Mouse (Mus musculus): Measurements from ENCODE around the gene Wdr27. TPM values are rescaled to one million over a fixed set of nuclear protein-coding genes. Genes with fewer than 3 reads are reported as not detected.
"Not testable (repeated sequence)": the region's sequence is repeated elsewhere in the genome, so short reads cannot be mapped to it uniquely, and the experiment has no call there.

Wdr27 gene
- polyA plus RNA-seq, 1 experiment from 2014 or later, result 1.6 TPM

GRCm38 (mm10) chr17:14958686-14959327 lies 15.8 kb upstream of the Wdr27 start:
- Histone ChIP-seq H3K36me3 (peaks cover 40% of the 10 kb centered on the region), H3K4me1 (peaks cover 40% of the 10 kb centered on the region), H3K27me3 (replicated peaks) (no peaks in the 10 kb centered on the region), H3K4me3 (peak overlapping the region; percentile 84), H3K27ac (0 out of 2 replicates have a peak overlapping the region, but pooled peaks have one; percentile 62), H3K4me2 (peak overlapping the region; percentile 84), H3K9me3 (replicated peaks) (no peaks in the 10 kb centered on the region), H3K9ac (peak overlapping the region; percentile 48)
- WGBS (ENCODE audit: insufficient replicate concordance), result 46% methylated on average over 5 of the region's 5 CpGs
- no peak for ATAC-seq

GRCm38 (mm10) chr17:14953452-14953851 lies 10.5 kb upstream of the Wdr27 start:
- no peaks in the 10 kb centered on the region for H3K9me3 ChIP-seq (replicated peaks)
- ATAC-seq, result peak; percentile 81
- no peak overlapping the region for H3K9ac ChIP-seq
- no peaks in the 10 kb centered on the region for H3K27me3 ChIP-seq (replicated peaks)
- H3K4me1 ChIP-seq, result peaks cover 32% of the 10 kb centered on the region
- 62% methylated on average over 8 of the region's 8 CpGs for WGBS (ENCODE audit: insufficient replicate concordance)
- H3K27ac ChIP-seq, result peak overlapping the region; percentile 23; the same call in 1 of the 2 replicates
- H3K4me2 ChIP-seq, result no peak overlapping the region
- no peak overlapping the region for H3K4me3 ChIP-seq
- peaks cover 86% of the 10 kb centered on the region for H3K36me3 ChIP-seq

- Histone ChIP-seq H3K27ac (no peak overlapping the region), H3K4me3 (no peak overlapping the region), H3K4me2 (no peak overlapping the region), H3K27me3 (replicated peaks) (no peaks in the 10 kb centered on the region), H3K4me1 (peaks cover 24% of the 10 kb centered on the region), H3K9me3 (replicated peaks) (no peaks in the 10 kb centered on the region), H3K36me3 (peaks cover 91% of the 10 kb centered on the region), H3K9ac (no peak overlapping the region)
- 80% methylated on average over 7 of the region's 7 CpGs for WGBS (ENCODE audit: insufficient replicate concordance)
- no peak for ATAC-seq
These were observed 6.3 kb upstream of the Wdr27 start for GRCm38 (mm10) chr17:14949161-14949827.

DNA sequence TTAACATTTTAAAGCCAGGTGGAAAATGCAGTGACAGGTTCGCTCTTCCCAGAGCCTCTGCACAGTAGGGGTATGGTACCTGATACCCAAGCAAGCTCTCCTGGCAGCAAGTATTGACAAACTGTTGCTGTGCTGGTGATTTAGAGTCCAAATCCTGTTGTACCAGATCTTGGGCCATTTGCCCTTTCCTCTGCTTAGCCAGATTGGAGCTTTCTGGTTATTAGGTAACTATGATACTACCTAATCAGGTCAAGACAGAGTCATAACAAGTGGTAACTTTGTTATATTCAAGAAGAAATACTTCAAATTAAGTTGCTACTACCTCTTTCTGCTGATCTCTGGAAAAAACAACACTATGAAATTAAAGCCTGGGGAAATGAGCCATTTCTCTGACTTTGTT lies 1.6 kb upstream of the Wdr27 start:
- peaks cover 28% of the 10 kb centered on the region for H3K4me1 ChIP-seq
- peaks cover 48% of the 10 kb centered on the region for H3K36me3 ChIP-seq
- WGBS (ENCODE audit: insufficient replicate concordance), result 87% methylated on average over 1 of the region's 1 CpGs
- no peak for ATAC-seq
- peak overlapping the region; percentile 88; the same call in 1 of the 2 replicates for H3K9ac ChIP-seq
- H3K27me3 ChIP-seq (replicated peaks), result no peaks in the 10 kb centered on the region
- no peaks in the 10 kb centered on the region for H3K9me3 ChIP-seq (replicated peaks)
- no peak overlapping the region for H3K27ac ChIP-seq
- peak overlapping the region; percentile 96 for H3K4me3 ChIP-seq
- H3K4me2 ChIP-seq, result peak overlapping the region; percentile 95

DNA sequence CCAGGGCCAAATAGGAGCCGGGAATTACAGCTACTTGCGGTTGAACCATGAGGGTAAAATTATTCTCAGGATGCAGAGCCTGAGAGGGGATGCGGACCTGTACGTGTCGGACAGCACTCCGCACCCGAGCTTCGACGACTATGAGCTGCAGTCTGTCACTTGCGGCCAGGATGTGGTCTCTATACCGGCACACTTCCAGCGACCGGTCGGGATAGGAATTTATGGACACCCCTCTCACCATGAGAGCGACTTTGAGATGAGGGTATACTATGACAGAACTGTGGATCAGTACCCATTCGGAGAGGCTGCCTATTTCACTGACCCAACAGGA lies 736 bp upstream of the Wdr27 start:
- 10% methylated on average over 16 of the region's 16 CpGs for WGBS (ENCODE audit: insufficient replicate concordance)
- peak; percentile 6; the same call in 1 of the 2 replicates for ATAC-seq
- H3K27ac ChIP-seq, result peak overlapping the region; percentile 84

GRCm38 (mm10) chr17:14942181-14942580 lies 777 bp downstream of the Wdr27 start:
- Histone ChIP-seq H3K4me3 (peak overlapping the region; percentile 96), H3K4me2 (peak overlapping the region; percentile 95), H3K36me3 (peaks cover 30% of the 10 kb centered on the region), H3K9ac (peak overlapping the region; percentile 88; the same call in 1 of the 2 replicates), H3K4me1 (peaks cover 28% of the 10 kb centered on the region)
- not testable (repeated sequence) for ATAC-seq; H3K27me3 ChIP-seq (replicated peaks); H3K9me3 ChIP-seq (replicated peaks); H3K27ac ChIP-seq
- WGBS (ENCODE audit: insufficient replicate concordance), result 69% methylated on average over 6 of the region's 6 CpGs

More for the DNA sequence above, 736 bp upstream of the Wdr27 start:
- Histone ChIP-seq H3K36me3 (peaks cover 41% of the 10 kb centered on the region), H3K9me3 (replicated peaks) (no peaks in the 10 kb centered on the region), H3K27me3 (replicated peaks) (no peaks in the 10 kb centered on the region), H3K4me2 (peak overlapping the region; percentile 95), H3K4me3 (peak overlapping the region; percentile 96), H3K4me1 (peaks cover 28% of the 10 kb centered on the region), H3K9ac (peak overlapping the region; percentile 88)

DNA sequence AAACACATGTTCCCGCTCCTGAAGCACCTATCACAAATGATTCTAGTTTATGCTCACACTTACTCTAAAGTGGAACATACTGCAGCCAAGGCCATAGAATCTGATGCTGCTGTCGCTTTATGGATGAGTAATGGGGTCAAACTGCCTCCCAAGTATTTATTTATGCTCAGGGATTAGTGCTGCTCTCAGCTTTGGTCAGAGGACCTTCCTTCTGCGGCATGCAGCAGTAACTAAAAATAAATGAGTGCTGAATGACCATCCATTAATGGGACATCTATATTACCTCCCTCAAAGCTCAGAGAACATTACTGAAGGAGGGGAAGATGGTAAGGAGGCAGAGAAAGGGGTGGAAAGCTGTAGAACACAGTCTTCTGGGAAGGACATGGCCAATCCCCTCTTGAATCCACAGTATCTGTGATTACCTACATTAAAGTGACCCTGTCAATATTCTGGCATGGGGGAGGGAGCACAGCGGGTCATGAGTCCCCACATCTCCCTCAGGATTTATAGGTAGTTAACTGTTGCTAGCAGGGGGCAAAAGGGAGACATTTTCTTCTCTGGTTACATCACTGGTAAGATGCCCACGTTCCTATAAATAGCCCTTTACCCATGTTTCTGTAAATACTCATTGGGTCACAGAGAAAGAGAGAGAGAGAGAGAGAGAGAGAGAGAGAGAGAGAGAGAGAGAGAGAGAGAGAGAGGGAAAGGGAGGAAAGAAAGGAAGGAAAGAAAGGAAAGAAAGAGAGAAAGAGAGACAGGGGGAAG lies 6.9 kb downstream of the Wdr27 start:
- 52% methylated on average over 5 of the region's 5 CpGs for WGBS (ENCODE audit: insufficient replicate concordance)

DNA sequence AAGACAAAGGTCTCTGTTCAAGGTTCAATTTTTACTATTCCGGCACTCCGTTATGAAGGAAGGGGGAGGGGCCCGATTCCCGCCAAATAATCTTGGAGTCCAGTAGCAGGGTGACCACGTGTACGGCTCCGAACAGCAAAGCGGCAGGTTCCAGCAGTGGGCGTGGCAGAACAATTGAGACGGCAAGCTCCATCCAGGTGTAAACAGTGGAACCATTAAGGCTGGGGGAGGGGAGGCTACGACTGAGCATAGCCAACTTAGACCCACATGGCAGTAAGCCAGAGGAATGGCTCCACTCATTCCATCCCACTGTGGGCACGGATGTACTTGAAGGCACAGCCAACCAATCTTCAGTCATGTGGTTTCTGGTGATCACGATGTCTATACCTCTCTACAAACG lies 7.7 kb downstream of the Wdr27 start:
- H3K27ac ChIP-seq; H3K9me3 ChIP-seq (replicated peaks); H3K4me1 ChIP-seq; H3K27me3 ChIP-seq (replicated peaks); ATAC-seq; H3K9ac ChIP-seq; H3K4me3 ChIP-seq; H3K4me2 ChIP-seq; H3K36me3 ChIP-seq: not testable (repeated sequence)
- WGBS (ENCODE audit: insufficient replicate concordance), result 70% methylated on average over 14 of the region's 14 CpGs

More for the DNA sequence above, 6.9 kb downstream of the Wdr27 start:
- no peaks in the 10 kb centered on the region for H3K27me3 ChIP-seq (replicated peaks)
- no peaks in the 10 kb centered on the region for H3K36me3 ChIP-seq
- ATAC-seq, result no peak
- H3K27ac ChIP-seq, result no peak overlapping the region
- H3K4me1 ChIP-seq, result no peaks in the 10 kb centered on the region
- no peak overlapping the region for H3K4me2 ChIP-seq
- no peaks in the 10 kb centered on the region for H3K9me3 ChIP-seq (replicated peaks)
- H3K4me3 ChIP-seq, result no peak overlapping the region
- H3K9ac ChIP-seq, result no peak overlapping the region

- Histone ChIP-seq H3K27me3 (replicated peaks) (no peaks in the 10 kb centered on the region), H3K4me1 (no peaks in the 10 kb centered on the region), H3K9ac (no peak overlapping the region), H3K27ac (no peak overlapping the region), H3K36me3 (no peaks in the 10 kb centered on the region), H3K9me3 (replicated peaks) (no peaks in the 10 kb centered on the region), H3K4me3 (no peak overlapping the region), H3K4me2 (no peak overlapping the region)
- ATAC-seq, result no peak
- 57% methylated on average over 5 of the region's 5 CpGs for WGBS (ENCODE audit: insufficient replicate concordance)
These were observed 11.5 kb downstream of the Wdr27 start for GRCm38 (mm10) chr17:14931469-14931868.

- no peaks in the 10 kb centered on the region for H3K9me3 ChIP-seq (replicated peaks)
- ATAC-seq, result no peak
- no peak overlapping the region for H3K4me2 ChIP-seq
- H3K36me3 ChIP-seq, result no peaks in the 10 kb centered on the region
- no peaks in the 10 kb centered on the region for H3K4me1 ChIP-seq
- no peak overlapping the region for H3K27ac ChIP-seq
- H3K9ac ChIP-seq, result no peak overlapping the region
- 30% methylated on average over 7 of the region's 7 CpGs for WGBS (ENCODE audit: insufficient replicate concordance)
- no peak overlapping the region for H3K4me3 ChIP-seq
- H3K27me3 ChIP-seq (replicated peaks), result no peaks in the 10 kb centered on the region
These were observed 12.3 kb downstream of the Wdr27 start for GRCm38 (mm10) chr17:14930697-14931096.

GRCm38 (mm10) chr17:14928631-14929030 lies 14.3 kb downstream of the Wdr27 start:
- Histone ChIP-seq H3K4me2 (no peak overlapping the region), H3K27ac (no peak overlapping the region), H3K36me3 (no peaks in the 10 kb centered on the region), H3K4me3 (no peak overlapping the region), H3K4me1 (no peaks in the 10 kb centered on the region), H3K9ac (no peak overlapping the region), H3K9me3 (replicated peaks) (no peaks in the 10 kb centered on the region), H3K27me3 (replicated peaks) (no peaks in the 10 kb centered on the region)
- no peak for ATAC-seq
- WGBS (ENCODE audit: insufficient replicate concordance), result 69% methylated on average over 5 of the region's 5 CpGs

DNA sequence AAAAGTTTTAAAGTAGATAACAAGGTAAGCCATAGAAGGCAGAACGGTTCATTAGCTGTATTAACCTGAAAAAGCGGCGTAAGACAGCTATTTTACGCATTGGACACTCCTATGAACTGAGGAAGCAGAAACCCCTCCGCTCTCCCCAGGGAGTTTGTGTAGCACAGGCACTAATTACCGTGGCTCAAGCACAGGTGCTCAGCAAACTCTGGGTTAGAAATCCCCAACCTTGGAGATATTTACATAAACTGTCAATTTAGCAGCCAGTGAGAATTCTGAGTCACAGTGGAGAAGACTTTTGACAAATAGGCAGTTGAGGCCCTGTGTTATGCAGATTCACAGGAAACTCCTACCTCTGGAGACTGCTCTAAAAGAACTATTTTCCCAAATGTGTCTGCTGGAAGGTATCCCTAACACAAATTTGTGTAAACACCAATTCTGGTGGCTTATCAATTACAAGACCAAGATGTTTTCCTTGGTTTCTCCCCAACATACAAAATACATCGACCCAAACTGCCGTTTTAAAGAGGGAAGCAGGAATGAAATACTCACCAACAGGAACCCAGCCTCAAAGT lies 15.2 kb downstream of the Wdr27 start:
- Histone ChIP-seq H3K9ac (no peak overlapping the region), H3K36me3 (no peaks in the 10 kb centered on the region), H3K4me3 (no peak overlapping the region), H3K27ac (no peak overlapping the region), H3K27me3 (replicated peaks) (no peaks in the 10 kb centered on the region), H3K9me3 (replicated peaks) (no peaks in the 10 kb centered on the region), H3K4me2 (no peak overlapping the region), H3K4me1 (no peaks in the 10 kb centered on the region)
- 63% methylated on average over 8 of the region's 8 CpGs for WGBS (ENCODE audit: insufficient replicate concordance)
- ATAC-seq, result no peak
